Mouse (Mus musculus): Measurements from ENCODE around the gene Ccdc86.

- TF ChIP-seq CTCF (conservative IDR thresholded peaks at IDR 0.05; ENCODE audit: low read length) (0 out of 2 replicates have a peak, but pooled peaks have one; percentile 12), POU5F1 (IDR thresholded peaks at IDR 0.05; ENCODE audit: borderline replicate concordance, low read length) (no peak), NANOG (IDR thresholded peaks at IDR 0.05; ENCODE audit: borderline replicate concordance, low read length) (no peak)
Observed at GRCm38 (mm10) chr19:10984551-10984950, 35.5 kb upstream of the Ccdc86 start.
